Mouse (Mus musculus) liver, embryonic 14.5 days (tissue): Measurements from ENCODE around the gene Hist2h2ab. TPM values are rescaled to one million over a fixed set of nuclear protein-coding genes. Genes with fewer than 3 reads are reported as not detected.

ENCODE experiments used
- ATAC-seq: fragments of 200-750 bp; cut with Nextera tagmentation; 2 replicates; pipeline ENCODE4 v1.8.0; 2017; ENCODE audit warnings: moderate number of reproducible peaks, mild to moderate bottlenecking, moderate library complexity; ENCODE audit not compliant: insufficient read depth
- DNase-seq, 3 experiments: peaks; one replicate each; pipeline ENCODE4 v3.0.0-alpha.2; 2012 to 2013; ENCODE audit warnings: low read depth in 3 of 3, low spot score in 3 of 3
- H3K27ac ChIP-seq: fragments of 300-500 bp; sonication (generic); 2 replicates; pipeline ENCODE4 v1.5.1; 2014; ENCODE audit warnings: moderate library complexity, mild to moderate bottlenecking, control low read depth, inconsistent platforms
- H3K27me3 ChIP-seq: fragments of 300-500 bp; sonication (generic); 2 replicates; pipeline ENCODE4 v1.6.1; 2014; ENCODE audit warnings: mild to moderate bottlenecking, low read length, moderate library complexity; ENCODE audit not compliant: control insufficient read depth, insufficient read depth
- H3K36me3 ChIP-seq: fragments of 300-500 bp; sonication (generic); replicated peaks from 2 replicates; pipeline ENCODE4 v1.6.1; 2014; ENCODE audit warnings: low read depth; ENCODE audit not compliant: control insufficient read depth, insufficient read depth
- H3K4me1 ChIP-seq, 2 experiments: fragments of 200-500 bp in 1 of 2; fragments of 300-500 bp in 1 of 2; sonication (generic) in 1 of 2; replicated peaks; 2 replicates each; pipeline ENCODE4 v1.6.1; 2012 to 2014; ENCODE audit warnings: antibody characterized with exemption in 1 of 2, inconsistent platforms in 1 of 2, low read length in 1 of 2; ENCODE audit not compliant: control insufficient read depth in 2 of 2, insufficient read depth in 2 of 2
- H3K4me2 ChIP-seq: fragments of 300-500 bp; sonication (generic); 2 replicates; pipeline ENCODE4 v1.6.1; 2014; ENCODE audit warnings: low read depth, mild to moderate bottlenecking, control low read depth, moderate library complexity
- H3K4me3 ChIP-seq, 2 experiments: fragments of 200-500 bp in 1 of 2; fragments of 300-500 bp in 1 of 2; sonication (generic) in 1 of 2; 2 replicates each; pipeline ENCODE4 v1.5.1; 2012 to 2014; ENCODE audit warnings: low read depth in 2 of 2, low read length in 2 of 2, mild to moderate bottlenecking in 2 of 2, control low read depth in 1 of 2, inconsistent platforms in 1 of 2, moderate library complexity in 1 of 2; ENCODE audit not compliant: insufficient read depth in 1 of 2
- H3K9ac ChIP-seq: fragments of 300-500 bp; sonication (generic); replicated peaks from 2 replicates; pipeline ENCODE4 v1.6.1; 2014; ENCODE audit warnings: mild to moderate bottlenecking, control low read depth, moderate library complexity
- H3K9me3 ChIP-seq: fragments of 300-500 bp; sonication (generic); 2 replicates; pipeline ENCODE4 v1.6.1; 2016; ENCODE audit warnings: low read length, mixed read lengths; ENCODE audit not compliant: control insufficient read depth
- CTCF ChIP-seq: IDR thresholded peaks from 2 replicates; pipeline ENCODE4 v1.5.1; 2016; ENCODE audit warnings: antibody characterized with exemption, low read depth, control low read depth
- EP300 ChIP-seq: IDR thresholded peaks from 2 replicates; pipeline ENCODE4 v1.6.1; 2016; ENCODE audit warnings: antibody characterized with exemption, low read depth
- WGBS: fragments of 180-500 bp; shearing (Covaris S2); extraction: QIAGEN DNeasy Blood & Tissue Kit; methylation state at CpG from one replicate; pipeline ENCODE4 v1.1.7; 2014; ENCODE audit not compliant: insufficient replicate concordance; 5-methylcytosine and 5-hydroxymethylcytosine counted together
- polyA plus RNA-seq, 2 experiments: library from polyadenylated mRNA; depleted of rRNA in 1 of 2; stranded (reverse) in 1 of 2; unstranded in 1 of 2; fragments of >200 nt; fragmentation: Nextera tagmentation in 1 of 2; extraction: Ambion mirVana in 1 of 2; gene quantifications; 2 replicates each; pipeline versions ENCODE4 v1.2.1 to v1.2.3; 2012 to 2014

Gene Hist2h2ab
- polyA plus RNA-seq, 2 experiments, result 0.52 to 0.68 TPM

- peak overlapping the region; percentile 100 for H3K27ac ChIP-seq
- DNase-seq, result no peak
- H3K4me1 ChIP-seq, result peaks cover 41 to 54% of the 10 kb centered on the region in 2 experiments
Measured at GRCm38 (mm10) chr3:96222774-96223173, 3.1 kb downstream of the Hist2h2ab start.

GRCm38 (mm10) chr3:96225421-96225820 lies 5.8 kb downstream of the Hist2h2ab start:
- H3K27ac ChIP-seq, result peak overlapping the region; percentile 48
- TF ChIP-seq EP300 (no peak), CTCF (no peak)
- H3K4me2 ChIP-seq, result peak overlapping the region; percentile 81
- H3K4me1 ChIP-seq, result peaks cover 32 to 47% of the 10 kb centered on the region in 2 experiments
- peak overlapping the region; percentile 56 for H3K9ac ChIP-seq
- no peaks in the 10 kb centered on the region for H3K9me3 ChIP-seq
- H3K36me3 ChIP-seq, result no peaks in the 10 kb centered on the region
- ATAC-seq (no peak), DNase-seq (no peak)
- peak overlapping the region; percentile 15 to 31; a peak in 2 of 4 replicates for H3K4me3 ChIP-seq
- no peaks in the 10 kb centered on the region for H3K27me3 ChIP-seq
- 51% methylated on average over 2 of the region's 2 CpGs for WGBS

More at GRCm38 (mm10) chr3:96222774-96223173, 3.1 kb downstream of the Hist2h2ab start:
- no peaks in the 10 kb centered on the region for H3K9me3 ChIP-seq
- H3K4me3 ChIP-seq, result peak overlapping the region; percentile 54 to 73
- H3K4me2 ChIP-seq, result peak overlapping the region; percentile 81
- H3K9ac ChIP-seq, result peak overlapping the region; percentile 99
- no peaks in the 10 kb centered on the region for H3K36me3 ChIP-seq
- TF ChIP-seq EP300 (no peak), CTCF (no peak)
- no peak for ATAC-seq
- 79% methylated on average over 4 of the region's 4 CpGs for WGBS
- H3K27me3 ChIP-seq, result no peaks in the 10 kb centered on the region

DNA sequence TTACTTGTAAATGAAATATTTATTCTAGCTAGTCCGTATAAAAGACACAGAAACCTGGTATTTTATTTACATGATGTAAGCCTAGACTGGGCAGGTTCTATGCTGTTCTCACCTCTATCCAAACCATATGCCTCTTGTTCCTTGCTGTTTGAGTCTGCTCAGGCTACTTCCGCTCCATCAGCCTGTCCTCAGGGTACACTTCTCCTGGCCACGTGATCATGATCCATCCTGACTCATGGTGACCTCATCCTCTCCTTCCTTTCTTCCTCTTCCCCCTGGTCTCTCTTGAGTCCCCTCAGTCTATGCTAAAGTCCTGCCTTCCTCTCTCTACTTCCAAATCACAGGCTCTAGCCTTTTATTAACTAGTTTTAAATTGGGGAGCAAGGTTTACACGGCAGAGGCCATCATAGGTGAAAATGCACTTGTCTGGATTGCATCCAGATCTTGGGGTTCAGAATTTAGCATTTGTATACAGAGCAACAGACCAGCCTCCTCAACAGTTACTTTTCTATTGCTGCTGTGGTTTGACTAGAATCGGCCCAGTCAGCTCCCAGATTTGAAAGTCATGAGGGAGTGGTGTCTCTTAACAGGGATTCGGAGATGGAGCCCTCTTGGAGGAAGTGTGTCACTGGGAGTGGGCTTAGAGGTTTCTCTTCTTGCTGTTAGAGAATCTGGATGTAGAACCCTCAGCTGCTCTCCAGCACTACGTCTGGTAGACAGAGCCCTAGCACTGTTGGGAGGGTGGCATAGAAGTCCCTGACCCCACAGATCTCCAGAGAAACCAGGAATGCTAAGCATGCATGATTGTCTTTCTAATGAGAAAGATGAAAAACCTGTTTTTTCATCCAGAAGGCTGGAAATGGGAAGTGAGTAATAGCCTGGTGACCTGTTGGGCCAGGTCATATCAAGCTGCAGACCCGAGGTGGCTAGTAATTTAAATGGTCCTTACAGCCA lies 7.3 kb downstream of the Hist2h2ab start:
- no peak overlapping the region for H3K4me2 ChIP-seq
- no peaks in the 10 kb centered on the region for H3K27me3 ChIP-seq
- TF ChIP-seq EP300, result no peak
- no peak for TF ChIP-seq CTCF
- WGBS, result 61% methylated on average over 8 of the region's 8 CpGs
- no peak overlapping the region for H3K27ac ChIP-seq
- no peaks in the 10 kb centered on the region for H3K9me3 ChIP-seq
- H3K36me3 ChIP-seq, result no peaks in the 10 kb centered on the region
- H3K4me3 ChIP-seq, result no peak overlapping the region
- H3K9ac ChIP-seq, result no peak overlapping the region
- H3K4me1 ChIP-seq, result peaks cover 32 to 45% of the 10 kb centered on the region in 2 experiments
- no peak for DNase-seq
- no peak for ATAC-seq

- Histone ChIP-seq H3K4me1 (peaks cover 18 to 32% of the 10 kb centered on the region in 2 experiments), H3K9me3 (no peaks in the 10 kb centered on the region), H3K4me3 (no peak overlapping the region), H3K36me3 (no peaks in the 10 kb centered on the region), H3K27me3 (no peaks in the 10 kb centered on the region), H3K27ac (no peak overlapping the region), H3K4me2 (no peak overlapping the region), H3K9ac (no peak overlapping the region)
- WGBS, result 66% methylated on average over 2 of the region's 2 CpGs
- DNase-seq (no peak), ATAC-seq (no peak)
- TF ChIP-seq CTCF (no peak), EP300 (no peak)
Measured at GRCm38 (mm10) chr3:96228828-96229227, 9.2 kb downstream of the Hist2h2ab start.

- 34% methylated on average over 2 of the region's 2 CpGs for WGBS
- DNase-seq, result no peak
- no peak overlapping the region for H3K27ac ChIP-seq
- H3K36me3 ChIP-seq, result no peaks in the 10 kb centered on the region
- peaks cover 9 to 19% of the 10 kb centered on the region in 2 experiments for H3K4me1 ChIP-seq
- H3K27me3 ChIP-seq, result no peaks in the 10 kb centered on the region
- H3K4me3 ChIP-seq, result no peak overlapping the region
- H3K9ac ChIP-seq, result no peak overlapping the region
- TF ChIP-seq EP300 (no peak), CTCF (no peak)
- H3K9me3 ChIP-seq, result no peaks in the 10 kb centered on the region
- ATAC-seq, result no peak
- H3K4me2 ChIP-seq, result no peak overlapping the region
Measured at GRCm38 (mm10) chr3:96230404-96230803, 10.7 kb downstream of the Hist2h2ab start.
